Mouse (Mus musculus) erythroblast, embryonic 14.5 days (primary cell): ENCODE results near the gene Mrpl54.

Experiments
- GATA1 ChIP-seq: IDR thresholded peaks from 2 replicates; pipeline ENCODE4 v1.6.1; 2012; ENCODE audit warnings: low read length, inconsistent platforms, mixed read lengths
- TAL1 ChIP-seq: IDR thresholded peaks from 3 replicates; pipeline ENCODE4 v1.6.1; 2012; ENCODE audit warnings: low read length, inconsistent platforms, mixed read lengths

- TF ChIP-seq GATA1 (no peak), TAL1 (no peak)
These were observed 32.5 kb downstream of the Mrpl54 start for GRCm38 (mm10) chr10:81234206-81234605.
